Mouse (Mus musculus) lung, embryonic 16.5 days (tissue): ENCODE data around the gene Fmod. TPM values are rescaled to one million over a fixed set of nuclear protein-coding genes. Genes with fewer than 3 reads are reported as not detected.

Experiments
- ATAC-seq: fragments of 200-750 bp; cut with Nextera tagmentation; 2 replicates; pipeline ENCODE4 v1.8.0; 2017; ENCODE audit warnings: low read depth, mild to moderate bottlenecking, moderate library complexity
- H3K27ac ChIP-seq: fragments of 300-500 bp; sonication (generic); 2 replicates; pipeline ENCODE4 v1.5.1; 2014; ENCODE audit warnings: mild to moderate bottlenecking, control low read depth, low read length
- H3K27me3 ChIP-seq: fragments of 300-500 bp; sonication (generic); 2 replicates; pipeline ENCODE4 v1.6.1; 2014; ENCODE audit warnings: low read depth, low read length, mixed read lengths; ENCODE audit not compliant: control insufficient read depth, insufficient read depth
- H3K36me3 ChIP-seq: fragments of 300-500 bp; sonication (generic); 2 replicates; pipeline ENCODE4 v1.6.1; 2014; ENCODE audit warnings: low read length; ENCODE audit not compliant: control insufficient read depth, insufficient read depth
- H3K4me1 ChIP-seq: fragments of 300-500 bp; sonication (generic); replicated peaks from 2 replicates; pipeline ENCODE4 v1.6.1; 2014; ENCODE audit warnings: low read length, mixed read lengths; ENCODE audit not compliant: control insufficient read depth, insufficient read depth
- H3K4me2 ChIP-seq: fragments of 300-500 bp; sonication (generic); 2 replicates; pipeline ENCODE4 v1.6.1; 2014; ENCODE audit warnings: low read depth, low read length, control low read depth
- H3K4me3 ChIP-seq: fragments of 300-500 bp; sonication (generic); 2 replicates; pipeline ENCODE4 v1.5.1; 2014; ENCODE audit warnings: mild to moderate bottlenecking, low read length, control low read depth
- H3K9ac ChIP-seq: fragments of 300-500 bp; sonication (generic); 2 replicates; pipeline ENCODE4 v1.6.1; 2014; ENCODE audit warnings: low read length, control low read depth
- H3K9me3 ChIP-seq: fragments of 300-500 bp; sonication (generic); 2 replicates; pipeline ENCODE4 v1.6.1; 2016; ENCODE audit warnings: low read length; ENCODE audit not compliant: control insufficient read depth
- WGBS: fragments of 180-500 bp; shearing (Covaris S2); extraction: QIAGEN DNeasy Blood & Tissue Kit; methylation state at CpG from one replicate; pipeline ENCODE4 v1.1.7; 2014; 5-methylcytosine and 5-hydroxymethylcytosine counted together
- polyA plus RNA-seq: library from polyadenylated mRNA; unstranded; fragments of >200 nt; fragmentation: Nextera tagmentation; extraction: Ambion mirVana; gene quantifications from 2 replicates; pipeline ENCODE4 v1.2.1, GENCODE M21; 2015

The Fmod gene
- polyA plus RNA-seq, 1 experiment from 2014 or later: 191 TPM

GRCm38 (mm10) chr1:134048759-134049158 is 11.7 kb downstream of the Fmod start:
- H3K27ac ChIP-seq: no peak overlapping the region
- H3K4me3 ChIP-seq: no peak overlapping the region
- no peaks in the 10 kb centered on the region for H3K27me3 ChIP-seq
- H3K4me1 ChIP-seq: 0 out of 2 replicates have a peak, but pooled peaks cover 5% of the 10 kb centered on the region
- 1% methylated on average over 5 of the region's 5 CpGs for WGBS
- no peaks in the 10 kb centered on the region for H3K36me3 ChIP-seq
- no peak overlapping the region for H3K9ac ChIP-seq
- H3K9me3 ChIP-seq: no peaks in the 10 kb centered on the region
- 0 out of 2 replicates have a peak overlapping the region, but pooled peaks have one; percentile 2 for H3K4me2 ChIP-seq
- peak; percentile 72 for ATAC-seq

- H3K9ac ChIP-seq: no peak overlapping the region
- 0 out of 2 replicates have a peak, but pooled peaks cover 3% of the 10 kb centered on the region for H3K4me1 ChIP-seq
- H3K9me3 ChIP-seq: no peaks in the 10 kb centered on the region
- no peak overlapping the region for H3K4me3 ChIP-seq
- peak overlapping the region; percentile 33; the same call in 1 of the 2 replicates for H3K27ac ChIP-seq
- no peaks in the 10 kb centered on the region for H3K27me3 ChIP-seq
- ATAC-seq: no peak
- H3K36me3 ChIP-seq: no peaks in the 10 kb centered on the region
- H3K4me2 ChIP-seq: no peak overlapping the region
- 52% methylated on average over 6 of the region's 6 CpGs for WGBS
Measured at GRCm38 (mm10) chr1:134049542-134049941, 12.5 kb downstream of the Fmod start.

DNA sequence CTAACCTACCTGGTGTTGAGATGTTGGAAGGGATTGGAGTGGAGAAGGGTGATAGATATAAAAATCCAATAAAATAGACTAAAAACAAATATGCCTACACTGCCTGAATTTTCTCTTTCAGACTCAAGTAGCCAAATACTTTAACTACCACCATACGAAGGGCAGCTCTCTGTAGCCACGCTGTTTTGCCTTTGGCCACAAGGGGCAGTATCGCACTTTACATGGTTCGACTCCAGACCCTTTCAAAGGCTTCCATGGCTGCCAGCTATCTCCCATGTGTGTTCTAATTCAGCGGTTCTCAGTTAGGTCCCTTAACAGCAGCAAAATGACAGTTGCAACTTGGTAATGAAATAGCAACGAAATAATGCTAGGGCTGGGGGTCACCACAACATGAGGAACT is 16.2 kb downstream of the Fmod start:
- WGBS: 6% methylated on average over 6 of the region's 6 CpGs

DNA sequence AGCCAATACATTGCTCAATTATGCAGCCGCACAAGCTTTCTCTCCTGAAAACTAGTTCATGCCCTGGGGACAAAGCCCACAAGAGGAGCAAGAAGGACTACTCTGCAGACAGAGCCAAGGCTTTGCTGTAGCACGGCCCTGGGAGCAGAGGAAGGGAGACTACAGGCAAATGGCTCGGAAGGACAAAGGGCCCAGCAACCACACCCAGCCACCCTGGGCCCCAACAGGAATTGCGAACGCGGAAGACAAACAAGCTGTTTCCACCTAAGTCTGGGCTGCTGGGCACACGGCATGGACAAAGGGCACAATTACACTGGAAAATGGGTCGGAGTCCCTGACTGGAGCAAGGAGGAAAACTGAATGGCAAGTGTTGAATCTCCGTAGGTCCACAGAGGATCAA is 18.0 kb downstream of the Fmod start:
- H3K9ac ChIP-seq: no peak overlapping the region
- no peak overlapping the region for H3K4me2 ChIP-seq
- H3K27ac ChIP-seq: peak overlapping the region; percentile 40; the same call in 1 of the 2 replicates
- WGBS: 59% methylated on average over 9 of the region's 9 CpGs
- no peak for ATAC-seq
- H3K36me3 ChIP-seq: no peaks in the 10 kb centered on the region
- H3K27me3 ChIP-seq: no peaks in the 10 kb centered on the region
- no peaks in the 10 kb centered on the region for H3K9me3 ChIP-seq
- H3K4me3 ChIP-seq: no peak overlapping the region
- H3K4me1 ChIP-seq: peaks cover 19% of the 10 kb centered on the region

More for the DNA sequence above, 16.2 kb downstream of the Fmod start:
- Histone ChIP-seq H3K27ac (no peak overlapping the region), H3K4me3 (no peak overlapping the region), H3K4me2 (no peak overlapping the region), H3K4me1 (peaks cover 14% of the 10 kb centered on the region), H3K9ac (no peak overlapping the region), H3K27me3 (no peaks in the 10 kb centered on the region), H3K9me3 (no peaks in the 10 kb centered on the region), H3K36me3 (no peaks in the 10 kb centered on the region)
- ATAC-seq: peak; percentile 55; the same call in 1 of the 2 replicates

DNA sequence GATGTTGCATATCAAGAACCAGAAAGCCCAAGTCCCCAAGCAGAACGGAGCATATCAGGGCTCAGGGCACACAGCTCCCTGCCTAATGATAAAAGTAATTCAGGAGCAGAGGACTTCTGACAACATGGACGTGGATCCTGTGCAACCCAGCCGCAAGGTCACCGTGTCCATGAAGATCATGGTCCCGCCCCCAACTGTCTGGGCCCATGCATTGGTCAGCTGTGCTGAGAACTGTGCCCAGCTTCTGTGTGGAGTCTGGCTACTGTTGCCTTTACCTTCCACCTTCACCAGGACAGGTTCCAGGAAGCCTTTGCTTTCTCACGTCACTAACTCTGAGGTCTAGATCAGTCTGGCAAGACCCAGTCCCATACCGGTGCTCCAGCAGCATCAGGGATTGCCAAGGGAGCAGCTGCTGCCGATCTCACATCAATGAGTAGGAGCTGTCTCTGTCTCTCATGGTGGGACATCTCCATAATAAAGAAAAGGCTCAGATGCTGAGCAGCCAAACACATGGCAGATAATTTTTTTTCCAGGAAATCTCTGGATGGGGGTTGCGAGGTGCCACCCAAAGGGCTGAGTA is 18.7 kb downstream of the Fmod start:
- ATAC-seq: no peak
- no peak overlapping the region for H3K4me2 ChIP-seq
- no peak overlapping the region for H3K9ac ChIP-seq
- peaks cover 24% of the 10 kb centered on the region for H3K4me1 ChIP-seq
- no peak overlapping the region for H3K27ac ChIP-seq
- H3K4me3 ChIP-seq: no peak overlapping the region
- 84% methylated on average over 9 of the region's 9 CpGs for WGBS
- no peaks in the 10 kb centered on the region for H3K9me3 ChIP-seq
- H3K27me3 ChIP-seq: no peaks in the 10 kb centered on the region
- H3K36me3 ChIP-seq: no peaks in the 10 kb centered on the region

DNA sequence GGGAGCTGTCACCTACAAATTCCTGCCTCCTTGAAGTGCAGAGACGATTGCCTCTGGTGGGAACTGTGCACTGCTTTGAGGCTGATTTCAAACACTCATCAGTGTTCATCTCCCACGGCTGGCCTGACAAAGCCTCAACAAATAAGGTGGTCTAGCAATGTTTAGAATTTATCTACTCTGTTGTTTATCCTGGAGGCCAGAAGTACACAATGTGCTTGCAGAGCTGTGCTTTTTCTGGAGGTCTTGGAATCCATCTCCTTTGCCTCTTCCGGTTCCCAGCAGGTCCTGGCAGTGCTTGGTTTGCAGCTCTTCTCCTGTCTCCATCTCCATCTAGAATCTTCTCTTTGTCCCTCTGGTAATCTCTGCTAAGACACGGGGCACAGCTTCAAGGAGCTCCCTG is 19.2 kb downstream of the Fmod start:
- Histone ChIP-seq H3K27ac (no peak overlapping the region), H3K9me3 (no peaks in the 10 kb centered on the region), H3K4me1 (peaks cover 27% of the 10 kb centered on the region), H3K4me2 (no peak overlapping the region), H3K4me3 (no peak overlapping the region), H3K9ac (no peak overlapping the region), H3K36me3 (no peaks in the 10 kb centered on the region), H3K27me3 (no peaks in the 10 kb centered on the region)
- WGBS: 51% methylated on average over 4 of the region's 4 CpGs
- ATAC-seq: no peak

- no peaks in the 10 kb centered on the region for H3K27me3 ChIP-seq
- 64% methylated on average over 8 of the region's 8 CpGs for WGBS
- H3K4me3 ChIP-seq: no peak overlapping the region
- H3K9me3 ChIP-seq: no peaks in the 10 kb centered on the region
- no peak overlapping the region for H3K9ac ChIP-seq
- ATAC-seq: no peak
- H3K4me2 ChIP-seq: no peak overlapping the region
- peaks cover 42% of the 10 kb centered on the region for H3K4me1 ChIP-seq
- H3K36me3 ChIP-seq: no peaks in the 10 kb centered on the region
- no peak overlapping the region for H3K27ac ChIP-seq
Measured at GRCm38 (mm10) chr1:134057736-134058135, 20.7 kb downstream of the Fmod start.

GRCm38 (mm10) chr1:134058870-134059269 is 21.8 kb downstream of the Fmod start:
- Histone ChIP-seq H3K4me3 (no peak overlapping the region), H3K4me1 (peaks cover 53% of the 10 kb centered on the region), H3K36me3 (no peaks in the 10 kb centered on the region), H3K9me3 (no peaks in the 10 kb centered on the region), H3K27ac (peak overlapping the region; percentile 36; the same call in 1 of the 2 replicates), H3K27me3 (no peaks in the 10 kb centered on the region), H3K4me2 (no peak overlapping the region), H3K9ac (no peak overlapping the region; the same call in 1 of the 2 replicates)
- 53% methylated on average over 6 of the region's 6 CpGs for WGBS
- ATAC-seq: no peak

GRCm38 (mm10) chr1:134059739-134060695 is 23.0 kb downstream of the Fmod start:
- Histone ChIP-seq H3K9me3 (no peaks in the 10 kb centered on the region), H3K27ac (peak overlapping the region; percentile 99), H3K27me3 (no peaks in the 10 kb centered on the region), H3K4me2 (peak overlapping the region; percentile 73), H3K4me1 (peaks cover 61% of the 10 kb centered on the region), H3K4me3 (peak overlapping the region; percentile 41), H3K9ac (peak overlapping the region; percentile 57), H3K36me3 (no peaks in the 10 kb centered on the region)
- WGBS: 52% methylated on average over 16 of the region's 16 CpGs
- no peak for ATAC-seq
